Mouse (Mus musculus) bone marrow, adult 2 months (tissue): ENCODE data around the gene Tmem215. TPM values are rescaled to one million over a fixed set of nuclear protein-coding genes. Genes with fewer than 3 reads are reported as not detected.

Experiments
- H3K27ac ChIP-seq: fragments of 200-500 bp; 2 replicates; pipeline ENCODE4 v1.5.1; 2012; ENCODE audit warnings: low read depth, mild to moderate bottlenecking, control low read depth, inconsistent platforms, low read length; ENCODE audit not compliant: control insufficient read depth, poor library complexity, insufficient read depth
- H3K4me1 ChIP-seq: fragments of 200-500 bp; 2 replicates; pipeline ENCODE4 v1.6.1; 2011; ENCODE audit warnings: low read length; ENCODE audit not compliant: control insufficient read depth, insufficient read depth
- H3K4me3 ChIP-seq: fragments of 200-500 bp; replicated peaks from 2 replicates; pipeline ENCODE3; 2011; ENCODE audit warnings: mild to moderate bottlenecking, low read depth, low read length, control low read depth; ENCODE audit not compliant: control insufficient read depth
- CTCF ChIP-seq: fragments of 200-500 bp; IDR thresholded peaks from 2 replicates; pipeline ENCODE4 v1.5.1; 2011; ENCODE audit warnings: low read length, control low read depth; ENCODE audit not compliant: control insufficient read depth, insufficient read depth
- POLR2A ChIP-seq: fragments of 200-500 bp; IDR thresholded peaks from 2 replicates; pipeline ENCODE4 v1.6.1; 2011; ENCODE audit warnings: low read depth, mild to moderate bottlenecking, control low read depth, low read length, borderline replicate concordance; ENCODE audit not compliant: control insufficient read depth
- WGBS: fragments of 180-500 bp; shearing (Covaris S2); methylation state at CpG from one replicate; pipeline ENCODE4 v1.1.7; 2018; 5-methylcytosine and 5-hydroxymethylcytosine counted together
- polyA plus RNA-seq: library from polyadenylated mRNA; stranded (reverse); fragments of >200 nt; gene quantifications from 2 replicates; pipeline ENCODE4 v1.2.4, GENCODE M21; 2011; ENCODE audit warnings: low replicate concordance; ENCODE audit not compliant: missing spikeins, insufficient read depth, insufficient read length

The Tmem215 gene
- polyA plus RNA-seq: not detected in 2 replicates

GRCm38 (mm10) chr4:40471880-40472279 lies at the start of gene Tmem215:
Tmem215 (plus strand) TSS chr4:40472180.
- Histone ChIP-seq H3K4me1 (no peaks in the 10 kb centered on the region), H3K27ac (no peak within 1 kb of the TSS; the same call in 1 of the 2 replicates), H3K4me3 (no peak within 1 kb of the TSS)
- TF ChIP-seq CTCF: no peak
- TF ChIP-seq POLR2A: no peak
- 77% methylated on average over 10 of the region's 10 CpGs for WGBS

- WGBS: 5% methylated on average over 5 of the region's 5 CpGs
- Histone ChIP-seq H3K27ac (no peak overlapping the region), H3K4me1 (no peaks in the 10 kb centered on the region), H3K4me3 (no peak overlapping the region)
- TF ChIP-seq POLR2A (no peak), CTCF (no peak)
Measured at GRCm38 (mm10) chr4:40431916-40432315, 40.1 kb upstream of the Tmem215 start.

GRCm38 (mm10) chr4:40433379-40433778 lies 38.6 kb upstream of the Tmem215 start:
- H3K27ac ChIP-seq: no peak overlapping the region
- no peaks in the 10 kb centered on the region for H3K4me1 ChIP-seq
- WGBS: 50% methylated on average over 3 of the region's 3 CpGs
- TF ChIP-seq POLR2A: no peak
- TF ChIP-seq CTCF: no peak
- no peak overlapping the region for H3K4me3 ChIP-seq

- no peak for TF ChIP-seq POLR2A
- no peak for TF ChIP-seq CTCF
- no peak overlapping the region for H3K27ac ChIP-seq
- 67% methylated on average over 1 of the region's 1 CpGs for WGBS
- no peak overlapping the region for H3K4me3 ChIP-seq
- H3K4me1 ChIP-seq: no peaks in the 10 kb centered on the region
Measured at GRCm38 (mm10) chr4:40434388-40434787, 37.6 kb upstream of the Tmem215 start.

GRCm38 (mm10) chr4:40443565-40443964 lies 28.4 kb upstream of the Tmem215 start:
- 60% methylated on average over 9 of the region's 9 CpGs for WGBS
- Histone ChIP-seq H3K4me3 (no peak overlapping the region), H3K4me1 (no peaks in the 10 kb centered on the region), H3K27ac (no peak overlapping the region)
- TF ChIP-seq POLR2A (no peak), CTCF (no peak)

GRCm38 (mm10) chr4:40472700-40473530 lies 935 bp downstream of the Tmem215 start:
- WGBS: 8% methylated on average over 52 of the region's 55 CpGs
- Histone ChIP-seq H3K4me1 (no peaks in the 10 kb centered on the region), H3K4me3 (no peak overlapping the region), H3K27ac (no peak overlapping the region; the same call in 1 of the 2 replicates)
- TF ChIP-seq CTCF (no peak), POLR2A (no peak)

- 69% methylated on average over 9 of the region's 9 CpGs for WGBS
- no peak for TF ChIP-seq CTCF
- H3K4me1 ChIP-seq: no peaks in the 10 kb centered on the region
- H3K27ac ChIP-seq: no peak overlapping the region
- H3K4me3 ChIP-seq: no peak overlapping the region
Measured at GRCm38 (mm10) chr4:40473911-40474310, 1.9 kb downstream of the Tmem215 start.

- Histone ChIP-seq H3K27ac (no peak overlapping the region), H3K4me1 (no peaks in the 10 kb centered on the region), H3K4me3 (no peak overlapping the region)
- WGBS: 81% methylated on average over 5 of the region's 5 CpGs
- TF ChIP-seq CTCF (no peak), POLR2A (no peak)
Measured at GRCm38 (mm10) chr4:40477963-40478362, 6.0 kb downstream of the Tmem215 start.
